Mouse (Mus musculus): ENCODE results near the gene Ptpro.

The Ptpro gene

GRCm38 (mm10) chr6:137252194-137252886 is at the start of gene Ptpro:
Gene Ptpro (plus strand): TSS chr6:137252319.
- DNase-seq: peak; percentile 73

DNA sequence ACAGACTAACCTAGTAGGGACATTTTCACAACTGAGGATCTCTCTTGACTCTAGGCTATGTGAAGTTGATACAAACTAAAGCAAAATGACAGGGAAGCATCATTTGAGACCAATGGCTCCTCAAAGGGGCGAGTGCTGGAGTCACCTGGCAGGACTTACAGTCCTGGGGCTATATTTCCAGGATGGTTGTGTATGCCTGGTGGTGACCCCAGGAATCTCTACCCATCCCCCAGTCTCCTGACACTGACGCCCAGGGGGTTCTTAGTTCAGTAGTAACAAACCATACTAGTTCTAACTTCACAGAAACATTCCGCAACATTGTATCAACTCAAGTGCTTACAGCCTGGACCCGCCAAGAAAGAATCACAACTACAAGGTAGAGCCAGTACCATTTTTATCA is 49.5 kb upstream of the Ptpro start:
- DNase-seq: no peak

DNA sequence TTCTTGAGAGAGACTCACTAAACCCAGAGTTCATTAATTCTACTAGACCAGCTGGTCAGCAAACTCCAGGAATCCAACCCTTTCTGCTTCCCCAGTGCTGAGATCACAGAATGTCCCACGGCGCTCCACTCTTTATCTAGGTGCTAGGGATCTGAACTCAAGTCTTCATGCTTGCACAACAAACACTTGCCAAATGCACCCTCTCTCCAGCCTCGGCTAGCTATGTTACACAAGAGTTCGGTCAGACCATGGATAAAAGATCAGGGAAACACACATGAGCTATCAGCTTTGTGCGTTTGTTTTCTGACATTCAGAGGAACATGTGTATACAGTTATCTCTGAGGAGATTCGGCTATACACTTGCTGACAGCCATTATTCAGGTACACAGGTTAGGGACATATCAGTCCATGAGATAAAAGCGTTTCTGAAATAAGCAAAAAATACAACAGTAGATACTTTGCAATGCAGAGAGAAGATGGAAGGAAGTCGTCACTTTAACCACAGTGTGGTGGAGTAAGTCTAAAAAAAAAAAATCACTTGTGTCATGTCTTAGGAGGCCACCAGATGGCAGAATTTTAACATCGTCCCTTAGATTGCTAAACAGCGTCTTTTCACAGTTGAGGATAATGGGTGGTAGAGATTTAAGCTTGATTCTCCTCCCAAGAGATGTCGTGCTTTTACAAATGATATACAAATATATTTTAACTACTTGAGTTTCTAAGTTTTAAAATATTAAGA is 46.3 kb upstream of the Ptpro start:
- DNase-seq: no peak

DNA sequence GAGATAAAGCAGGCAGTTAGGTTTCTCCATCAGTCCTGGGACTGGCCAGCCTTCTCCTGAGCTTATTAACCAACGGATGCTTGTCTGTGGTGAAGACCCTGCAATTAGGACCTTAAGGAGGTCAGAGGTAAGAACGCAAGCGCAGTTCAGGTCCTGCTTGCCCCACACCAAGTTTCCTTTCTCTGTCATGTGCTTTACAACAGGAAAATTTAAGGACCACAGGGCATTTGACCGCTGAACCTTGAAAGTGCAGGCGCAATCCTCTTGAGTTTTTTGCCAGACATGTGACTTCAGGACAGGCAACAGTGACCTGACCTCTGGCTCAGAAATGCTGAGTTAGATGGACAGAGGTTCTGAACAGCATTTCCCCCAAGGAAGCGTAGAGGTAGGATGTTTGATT is 45.0 kb upstream of the Ptpro start:
- no peak for DNase-seq

DNA sequence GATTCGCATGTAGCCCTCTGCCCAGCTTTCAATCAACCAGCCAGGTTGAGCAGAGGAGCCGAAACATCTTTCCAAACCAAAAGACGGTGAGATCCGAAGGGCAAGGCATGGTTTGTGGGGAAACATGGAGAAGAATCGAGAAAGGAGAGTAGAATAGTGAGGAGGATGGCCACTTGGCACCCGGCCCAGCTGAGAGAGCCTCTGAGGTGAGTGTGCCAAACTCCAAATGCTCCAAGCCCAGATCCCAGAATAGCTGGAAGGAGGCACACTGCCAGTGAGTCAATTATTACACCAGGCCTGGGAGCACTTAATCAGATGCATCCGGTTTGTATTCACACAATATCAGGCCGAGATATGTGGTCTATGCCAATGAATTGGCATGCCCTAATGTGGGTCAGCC is 42.1 kb upstream of the Ptpro start:
- peak; percentile 63 for DNase-seq

DNA sequence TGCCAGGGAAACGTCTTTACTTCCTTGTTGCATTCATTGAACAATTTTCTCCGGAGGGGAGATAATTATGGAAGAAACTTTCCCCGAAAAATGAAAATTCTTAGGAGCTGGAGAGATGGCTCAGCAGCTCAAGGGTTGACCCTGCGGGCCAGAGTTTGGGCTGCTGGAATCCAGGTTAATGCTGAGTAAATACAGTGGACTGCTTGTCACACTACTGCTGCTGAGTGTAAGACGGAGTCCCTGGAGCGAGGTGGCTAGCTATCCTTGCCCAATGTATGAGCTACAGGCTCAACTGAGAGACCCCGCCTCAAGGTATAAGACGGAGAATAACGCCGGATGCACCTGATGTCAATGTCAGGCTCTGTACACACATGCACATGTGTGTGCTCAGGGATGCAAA is 41.1 kb upstream of the Ptpro start:
- no peak for DNase-seq

GRCm38 (mm10) chr6:137211441-137211840 is 40.7 kb upstream of the Ptpro start:
- no peak for DNase-seq

DNA sequence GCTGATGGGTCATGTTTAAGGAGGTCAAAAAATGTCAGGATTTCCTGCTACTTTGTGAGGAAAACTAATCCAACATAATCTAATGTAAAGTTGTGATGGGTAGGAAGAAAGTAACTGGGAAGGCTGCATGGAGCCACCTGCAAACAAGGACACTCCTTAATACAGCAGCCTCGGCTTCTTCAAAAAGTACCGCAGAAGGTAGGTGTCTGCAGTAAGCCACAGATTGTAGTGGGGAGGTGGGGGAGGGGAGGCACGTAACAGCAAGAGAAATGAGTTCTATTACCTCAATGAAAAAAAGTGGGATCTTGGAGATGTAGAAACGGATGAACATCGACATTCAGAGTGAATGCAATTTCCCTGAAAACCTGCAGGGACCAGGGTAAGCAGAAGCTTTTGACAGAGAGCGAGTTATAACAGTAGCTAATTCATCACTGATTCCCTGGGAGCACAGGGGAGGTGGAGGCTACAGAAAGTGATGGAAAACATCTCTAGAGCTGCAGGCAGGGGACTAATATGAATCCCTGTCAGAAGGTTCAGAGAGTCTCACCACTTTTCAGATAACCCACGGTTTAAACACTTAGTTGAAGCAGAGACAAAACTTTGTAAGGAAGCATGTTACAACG is 34.2 kb upstream of the Ptpro start:
- DNase-seq: no peak

DNA sequence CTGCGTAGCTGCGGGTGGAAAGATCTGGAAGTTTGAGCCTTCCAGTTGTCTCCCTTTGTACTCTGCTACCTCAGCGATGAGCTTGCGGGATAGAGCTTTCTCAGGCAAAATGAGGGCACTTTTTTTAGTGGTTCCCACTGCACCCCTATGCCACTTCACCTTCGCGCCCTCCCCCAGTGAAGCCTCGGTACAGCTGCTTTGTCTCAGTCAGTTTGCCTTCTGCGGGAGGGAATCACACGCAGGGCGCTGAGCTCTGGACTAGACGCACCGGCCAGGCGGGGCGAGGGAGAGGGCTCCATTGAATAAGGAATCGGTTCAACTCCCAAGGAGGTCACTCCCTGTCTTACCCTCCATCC is 746 bp downstream of the Ptpro start:
- peak; percentile 44 for DNase-seq

- no peak for DNase-seq
These were observed 1.3 kb downstream of the Ptpro start for GRCm38 (mm10) chr6:137253415-137253814.

DNA sequence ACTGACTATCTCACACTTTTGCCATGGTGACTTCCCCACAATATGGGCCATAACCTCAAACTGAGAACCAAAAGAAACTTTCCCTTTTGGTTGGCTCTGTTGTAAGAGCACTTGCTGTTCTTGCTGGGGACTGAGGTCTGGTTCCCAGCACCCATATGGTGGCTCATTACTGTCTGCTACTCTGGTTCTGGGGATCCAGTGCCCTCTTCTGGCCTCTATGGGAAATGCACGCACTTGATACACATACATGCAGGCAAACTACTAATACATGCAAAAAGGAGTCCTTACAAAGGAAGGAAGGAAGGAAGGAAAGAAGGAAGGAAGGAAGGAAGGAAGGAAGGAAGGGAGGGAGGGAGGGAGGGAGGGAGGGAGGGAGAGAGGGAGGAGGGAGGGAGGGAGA is 8.9 kb downstream of the Ptpro start:
- DNase-seq: no peak

DNA sequence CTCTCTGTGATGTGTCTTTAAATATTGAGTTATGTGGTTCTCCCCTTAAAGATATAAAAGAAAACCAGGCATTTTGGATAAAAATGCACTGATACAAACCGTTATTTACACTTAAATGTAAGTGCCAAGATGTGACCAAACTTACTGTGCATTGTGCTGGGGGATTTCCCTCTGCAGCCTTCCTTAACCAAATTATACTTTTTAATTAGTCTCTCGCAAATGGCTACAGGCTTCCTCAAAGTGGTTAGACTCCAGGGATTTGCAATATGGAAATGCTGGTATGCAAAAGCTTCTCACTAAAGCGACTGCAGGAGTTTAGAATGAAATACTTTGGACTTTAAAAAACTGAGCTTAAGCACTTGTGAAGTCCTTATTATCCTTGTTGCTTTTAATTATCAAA is 10.0 kb downstream of the Ptpro start:
- no peak for DNase-seq

- DNase-seq: no peak
These were observed 15.9 kb downstream of the Ptpro start for GRCm38 (mm10) chr6:137268019-137268418.

- no peak for DNase-seq
These were observed 16.5 kb downstream of the Ptpro start for GRCm38 (mm10) chr6:137268592-137268991.

GRCm38 (mm10) chr6:137272513-137272912 is 20.4 kb downstream of the Ptpro start:
- no peak for DNase-seq

DNA sequence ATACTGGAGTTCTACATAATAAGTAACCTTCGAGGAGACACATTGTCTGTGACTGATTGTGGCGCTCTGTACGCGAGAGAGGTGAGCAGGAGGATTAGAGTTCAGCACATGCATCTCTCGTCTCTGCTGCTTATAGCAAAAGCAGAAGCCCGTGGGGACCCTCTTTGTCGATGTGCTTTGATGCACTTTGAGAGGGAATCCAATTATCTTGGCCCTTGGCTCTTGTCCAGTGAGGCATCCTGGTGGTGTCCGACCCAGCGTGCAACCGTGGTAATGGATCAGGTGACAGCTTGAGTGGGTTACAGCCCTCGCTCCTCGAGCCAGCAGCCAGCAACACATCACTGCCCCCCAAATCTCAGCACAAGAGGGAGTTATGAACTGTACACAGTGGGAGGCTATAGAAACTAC is 25.5 kb downstream of the Ptpro start:
- no peak for DNase-seq

GRCm38 (mm10) chr6:137279576-137279975 is 27.5 kb downstream of the Ptpro start:
- DNase-seq: no peak

GRCm38 (mm10) chr6:137281541-137282049 is 29.5 kb downstream of the Ptpro start:
- no peak for DNase-seq

DNA sequence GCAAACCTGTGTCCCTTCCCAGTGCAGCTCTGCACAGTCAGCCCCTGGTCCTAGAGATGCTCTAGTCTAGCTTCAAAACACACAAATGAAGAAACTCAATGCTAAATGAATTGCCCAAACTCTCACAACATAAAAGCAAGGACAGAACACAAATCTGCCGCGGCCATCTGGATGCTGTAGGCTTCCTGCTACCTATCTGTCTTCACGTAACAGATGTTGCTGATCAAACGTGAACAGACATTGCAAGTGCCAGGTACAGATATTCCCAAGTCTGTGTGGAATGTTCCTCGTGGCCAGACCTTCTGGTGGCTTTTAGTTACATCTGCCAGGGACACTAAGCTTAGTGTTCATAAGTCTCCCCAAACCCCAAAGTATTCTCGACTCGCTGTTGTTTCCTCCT is 29.9 kb downstream of the Ptpro start:
- no peak for DNase-seq

- DNase-seq: no peak
These were observed 34.3 kb downstream of the Ptpro start for GRCm38 (mm10) chr6:137286376-137286775.

DNA sequence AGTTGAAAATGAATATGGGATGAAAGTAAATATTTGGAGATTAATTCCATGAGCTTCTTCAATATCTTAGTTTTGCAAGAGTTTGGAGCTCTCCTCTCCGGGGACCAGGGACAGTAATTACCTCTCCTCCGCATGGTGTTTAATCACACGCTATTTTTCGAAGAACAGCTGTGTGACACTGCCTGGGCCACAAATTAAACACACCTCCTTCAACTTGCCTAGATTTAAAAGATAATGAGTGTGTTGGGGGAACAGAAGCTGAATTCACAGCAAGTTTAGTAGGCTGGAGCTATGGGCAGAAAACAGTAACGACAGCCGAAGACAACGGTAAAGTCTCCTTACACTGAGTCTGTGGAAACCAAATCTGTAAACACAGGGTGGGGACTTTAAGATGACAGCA is 35.7 kb downstream of the Ptpro start:
- DNase-seq: no peak

GRCm38 (mm10) chr6:137288264-137288663 is 36.1 kb downstream of the Ptpro start:
- no peak for DNase-seq

DNA sequence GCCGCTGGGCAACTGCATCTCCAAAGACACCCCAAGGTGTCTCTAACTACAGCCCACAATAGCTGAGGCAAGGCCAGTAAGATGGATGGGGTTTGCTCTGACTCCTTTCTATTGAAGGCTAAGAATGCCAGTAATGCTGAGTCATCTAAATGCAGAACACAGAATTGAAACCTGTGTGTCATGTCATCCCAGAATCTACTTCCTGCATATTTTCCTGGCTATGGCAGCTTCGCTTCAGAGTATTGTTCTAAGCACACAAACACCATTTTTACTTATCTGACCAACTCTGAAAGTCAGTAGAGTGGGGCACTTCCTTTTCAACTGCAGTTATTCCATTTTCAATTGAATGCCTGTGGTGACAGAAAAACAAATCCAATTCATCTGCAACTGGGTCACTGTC is 40.3 kb downstream of the Ptpro start:
- no peak for DNase-seq

Measured in right cerebral cortex, postnatal 4 days (tissue).